Mouse (Mus musculus) testis, adult 10 weeks (tissue): ENCODE data around the gene Plagl2. TPM values are rescaled to one million over a fixed set of nuclear protein-coding genes. Genes with fewer than 3 reads are reported as not detected.

ENCODE experiments used
- polyA plus RNA-seq: library from polyadenylated mRNA; stranded (reverse); fragments of 350-450 nt; fragmentation: Illumina TruSeq; extraction: RNeasy Lipid Tissue Mini Kit (QIAGEN cat#74804); gene quantifications from one replicate; pipeline ENCODE4 v1.2.3, GENCODE M21; 2014; ENCODE audit warnings: low read depth, low replicate concordance

Gene Plagl2
- polyA plus RNA-seq: 9.0 TPM

DNA sequence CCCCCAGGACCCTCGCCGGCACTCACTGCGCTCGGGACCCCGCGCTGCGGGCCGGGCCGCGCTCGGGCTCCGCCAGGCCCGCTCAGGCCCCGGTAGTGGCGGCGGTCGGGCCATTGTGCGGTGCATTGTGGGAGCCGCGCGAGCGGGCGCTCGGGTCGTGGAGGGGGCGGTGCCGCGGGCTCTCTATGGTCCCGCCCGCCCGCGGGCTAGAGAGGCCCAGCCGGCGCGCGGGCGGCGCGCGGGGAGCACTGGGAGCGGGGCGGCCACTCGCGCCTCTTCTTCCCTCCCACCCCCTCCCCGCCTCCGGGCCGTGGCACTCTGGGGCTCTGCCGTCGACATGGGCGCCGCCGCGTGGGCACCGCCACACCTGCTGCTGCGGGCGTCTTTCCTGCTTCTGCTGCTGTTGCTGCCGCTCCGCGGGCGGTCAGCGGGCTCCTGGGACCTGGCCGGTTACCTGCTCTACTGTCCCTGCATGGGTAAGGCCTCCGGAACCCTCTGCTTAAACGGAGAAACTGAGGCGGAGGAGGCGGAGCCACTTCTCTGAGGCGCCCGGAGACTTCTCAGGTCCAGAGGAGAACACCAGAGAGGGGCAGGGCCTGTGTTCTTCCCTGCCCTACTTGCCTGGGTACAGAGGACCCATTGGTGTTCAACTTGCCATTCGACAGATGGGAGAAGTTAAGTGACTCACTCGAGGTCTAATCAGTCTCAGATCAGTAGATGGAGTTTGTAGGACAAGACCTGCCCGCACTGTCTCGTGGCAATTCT lies at the start of gene Plagl2, which contains the start of gene Pofut1:
TSS of gene Plagl2 (minus strand) at position 177 of the 765 bp plus-strand sequence.
TSS of gene Pofut1 (plus strand) at position 284 of the 765 bp plus-strand sequence.

DNA sequence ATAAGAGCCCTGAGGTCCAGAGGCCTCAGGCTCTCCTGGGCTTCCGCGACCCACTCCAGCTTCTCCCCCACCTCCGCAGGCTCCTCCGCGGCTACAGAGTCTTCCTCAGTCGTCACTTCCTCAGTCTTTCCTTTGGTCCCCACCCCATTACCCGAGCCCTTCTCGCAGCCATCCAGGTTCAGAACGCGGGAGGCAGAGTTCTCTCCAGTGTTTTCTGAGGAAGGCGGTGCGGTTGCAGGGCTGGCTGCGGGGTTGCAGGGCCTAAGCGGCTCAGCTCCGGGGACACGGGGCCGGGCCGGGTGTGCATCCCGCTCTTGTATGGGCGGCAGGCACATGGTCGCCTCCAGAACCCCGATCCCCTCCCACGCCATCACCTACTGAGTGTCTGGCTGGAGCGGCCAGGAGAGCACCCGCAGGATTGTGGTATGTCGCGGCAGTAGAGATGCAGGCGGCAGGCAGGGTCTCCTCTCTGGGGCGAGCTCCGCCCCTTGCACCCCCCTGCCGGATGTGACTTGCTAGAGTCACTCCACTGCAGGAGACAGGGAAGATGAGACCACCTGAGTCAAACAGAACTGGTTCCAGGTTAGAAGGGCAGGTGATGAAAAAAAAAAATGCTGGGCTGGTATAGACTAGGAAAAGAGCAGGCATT lies 16.2 kb downstream of the Plagl2 start, which contains the start of gene Tspyl3:
TSS of gene Tspyl3 (minus strand) at position 496 of the 649 bp plus-strand sequence.

Other genes starting within 250 kb of the Plagl2 start
- gene Pdrg1, start 226.0 kb downstream of the Plagl2 start, polyA plus RNA-seq: 24.4 TPM
- gene Xkr7, start 209.6 kb downstream of the Plagl2 start, polyA plus RNA-seq: not detected
- gene Ccm2l, start 175.5 kb downstream of the Plagl2 start, polyA plus RNA-seq: 0.15 TPM
- gene Hck, start 133.0 kb downstream of the Plagl2 start, polyA plus RNA-seq: not detected
- gene Tm9sf4, start 80.1 kb downstream of the Plagl2 start, polyA plus RNA-seq: 22.3 TPM
- gene Tspyl3, start 16.0 kb downstream of the Plagl2 start, polyA plus RNA-seq: 0.27 TPM
- 4.8 TPM for gene Pofut1, start 107 bp upstream of the Plagl2 start, polyA plus RNA-seq
- 79.1 TPM for gene Kif3b, start 50.0 kb upstream of the Plagl2 start, polyA plus RNA-seq
- 39.8 TPM for gene Asxl1, start 104.4 kb upstream of the Plagl2 start, polyA plus RNA-seq